Mouse (Mus musculus) mesoderm, embryonic 11.5 days (tissue): ENCODE data around the gene 1700018B08Rik.

Source experiments
- DNase-seq: peaks from one replicate; pipeline ENCODE4 v3.0.0-alpha.2; 2012; ENCODE audit warnings: low read depth, low spot score

Gene 1700018B08Rik

GRCm38 (mm10) chr8:121544276-121544785 is at the start of gene 1700018B08Rik:
1700018B08Rik (minus strand) TSS chr8:121544320.
- DNase-seq = no peak

- no peak for DNase-seq
Observed at GRCm38 (mm10) chr8:121593293-121593692, 49.2 kb upstream of the 1700018B08Rik start.

DNA sequence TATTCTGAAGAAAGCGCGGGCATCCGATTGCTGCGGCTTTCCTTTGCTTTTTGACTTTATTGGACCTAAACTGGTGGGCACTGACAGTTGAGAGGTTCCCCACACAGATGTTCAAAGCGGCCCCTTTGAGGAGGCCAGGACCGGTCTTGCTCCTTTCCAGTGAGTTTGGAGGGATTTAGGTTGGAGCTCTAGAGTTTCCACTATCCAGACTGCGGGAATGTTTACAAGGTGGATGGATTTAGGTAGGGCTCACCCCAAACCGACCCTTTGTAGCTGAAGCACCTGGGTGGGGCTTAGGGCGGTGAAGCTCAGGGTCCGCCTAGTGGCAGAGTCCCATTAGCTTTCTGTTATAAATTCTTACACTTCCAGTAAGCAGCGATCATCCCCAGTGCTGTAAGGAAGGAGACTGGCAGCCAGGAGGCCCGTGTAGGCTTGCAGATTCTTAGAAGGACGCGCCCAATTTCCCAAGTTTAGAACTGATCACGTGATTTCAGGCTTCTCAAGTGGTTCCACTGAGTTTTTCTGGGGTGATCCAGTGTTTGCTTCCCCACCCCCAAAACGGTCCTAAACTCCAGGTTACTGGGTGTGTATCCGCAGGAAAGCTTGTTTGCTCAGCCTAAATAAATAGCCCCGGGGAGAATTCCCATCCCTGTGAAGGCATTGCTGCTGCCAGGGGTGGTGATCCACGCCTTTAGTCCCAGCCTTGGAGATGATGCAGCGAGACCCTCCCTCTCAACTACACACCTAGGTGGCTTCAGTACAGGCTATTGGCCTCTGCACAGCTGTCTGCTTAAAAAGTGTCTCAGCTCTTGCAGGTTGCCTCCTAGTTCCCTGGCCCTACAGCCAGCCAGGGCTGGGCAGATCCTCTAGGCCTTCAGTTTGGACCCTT is 47.3 kb upstream of the 1700018B08Rik start:
- DNase-seq = peak; percentile 63

GRCm38 (mm10) chr8:121590203-121591177 is 46.4 kb upstream of the 1700018B08Rik start, which contains the start of gene Map1lc3b:
Map1lc3b (plus strand) TSS chr8:121590361.
- DNase-seq = peak; percentile 97

GRCm38 (mm10) chr8:121589205-121589726 is 45.1 kb upstream of the 1700018B08Rik start:
- DNase-seq = no peak

DNA sequence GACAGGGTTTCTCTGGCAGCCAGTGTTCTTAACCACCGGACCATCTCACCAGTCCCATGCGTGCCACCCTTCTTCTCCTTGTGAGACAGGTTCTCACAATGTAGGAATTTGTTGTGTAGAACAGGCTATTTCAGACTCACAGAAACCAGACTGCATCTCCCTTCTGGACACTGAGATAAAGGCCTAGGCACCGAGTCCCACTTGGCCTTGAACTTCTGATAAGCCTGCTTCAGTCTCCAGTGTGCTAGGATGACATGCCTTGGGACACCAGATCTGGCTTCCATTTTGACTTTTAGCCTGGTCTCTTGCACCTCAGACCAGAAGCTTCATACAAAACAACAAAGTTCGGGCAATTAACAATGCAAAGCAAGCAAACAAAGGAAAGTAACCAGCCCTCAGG is 44.6 kb upstream of the 1700018B08Rik start:
- DNase-seq = no peak

GRCm38 (mm10) chr8:121585159-121585825 is 41.2 kb upstream of the 1700018B08Rik start:
- DNase-seq = peak; percentile 98

GRCm38 (mm10) chr8:121584730-121585129 is 40.6 kb upstream of the 1700018B08Rik start:
- no peak for DNase-seq

DNA sequence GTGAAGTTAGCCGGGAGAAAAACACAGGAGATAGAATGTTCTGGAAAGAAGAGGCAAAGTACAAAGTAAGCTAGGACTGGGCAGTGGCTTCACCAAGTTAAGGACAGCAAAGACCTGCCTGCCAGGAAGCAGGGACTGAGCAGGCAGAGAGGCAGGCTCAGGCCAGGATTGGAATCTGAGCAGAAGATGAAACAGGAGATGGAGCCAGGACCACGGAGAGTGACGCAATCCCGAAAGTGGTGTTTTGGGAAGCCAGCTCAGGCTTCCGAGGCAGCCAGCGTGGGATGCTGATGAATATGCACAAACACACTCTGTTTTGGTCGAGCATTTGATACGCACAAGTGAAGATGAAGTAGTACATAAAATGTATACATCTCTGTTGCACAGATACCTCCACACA is 39.5 kb upstream of the 1700018B08Rik start:
- DNase-seq = no peak

GRCm38 (mm10) chr8:121580465-121580864 is 36.3 kb upstream of the 1700018B08Rik start:
- DNase-seq = no peak

GRCm38 (mm10) chr8:121578676-121579451 is 34.7 kb upstream of the 1700018B08Rik start, which contains the start of gene Fbxo31:
Fbxo31 (minus strand) TSS chr8:121578806.
- DNase-seq = peak; percentile 95

- DNase-seq = no peak
Observed at GRCm38 (mm10) chr8:121577751-121578675, 33.9 kb upstream of the 1700018B08Rik start.

- no peak for DNase-seq
Observed at GRCm38 (mm10) chr8:121575661-121576060, 31.5 kb upstream of the 1700018B08Rik start.

DNA sequence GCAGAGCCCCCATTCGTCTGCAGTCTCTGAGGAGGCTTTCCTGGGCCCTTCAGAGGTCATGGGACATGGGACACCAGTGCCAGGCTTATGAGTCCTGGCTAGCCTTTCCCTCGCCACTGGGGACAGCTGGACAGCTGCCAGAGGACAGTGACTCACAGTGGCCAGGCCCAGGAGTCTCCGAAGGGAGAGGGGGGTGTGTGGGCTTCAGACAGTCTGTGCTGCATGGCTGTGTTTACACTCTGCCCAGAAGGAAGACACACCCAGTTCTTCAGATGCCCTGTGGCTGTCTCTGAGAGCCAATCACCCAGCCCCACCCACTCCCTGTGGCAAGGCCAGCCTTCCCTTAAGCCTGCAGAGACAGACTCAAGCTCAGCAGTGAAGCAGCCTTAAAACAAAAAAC is 29.2 kb upstream of the 1700018B08Rik start:
- DNase-seq = no peak

- DNase-seq = no peak
Observed at GRCm38 (mm10) chr8:121572121-121572520, 28.0 kb upstream of the 1700018B08Rik start.

DNA sequence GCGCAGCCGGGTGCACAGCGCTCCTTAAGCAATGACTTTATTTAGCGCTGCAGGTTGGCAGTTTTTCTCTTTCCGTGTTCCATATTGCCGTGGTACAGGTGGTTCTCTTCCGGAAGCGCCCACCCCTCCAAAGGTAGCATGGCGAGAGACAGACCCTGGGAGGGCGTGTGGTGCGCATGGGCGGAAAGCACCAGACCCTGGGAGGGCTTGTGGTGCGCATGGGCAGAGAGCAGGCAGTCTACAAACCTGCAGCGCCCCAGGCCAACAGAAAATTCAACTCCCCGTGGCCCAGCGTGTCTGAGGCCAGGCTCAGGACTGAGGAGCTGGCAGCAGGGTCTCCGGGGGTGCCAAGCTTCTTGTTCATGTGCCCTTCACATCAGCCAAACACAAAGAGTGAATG is 26.7 kb upstream of the 1700018B08Rik start:
- DNase-seq = no peak

GRCm38 (mm10) chr8:121570335-121570734 is 26.2 kb upstream of the 1700018B08Rik start:
- DNase-seq = no peak

- DNase-seq = no peak
Observed at GRCm38 (mm10) chr8:121568321-121568720, 24.2 kb upstream of the 1700018B08Rik start.

DNA sequence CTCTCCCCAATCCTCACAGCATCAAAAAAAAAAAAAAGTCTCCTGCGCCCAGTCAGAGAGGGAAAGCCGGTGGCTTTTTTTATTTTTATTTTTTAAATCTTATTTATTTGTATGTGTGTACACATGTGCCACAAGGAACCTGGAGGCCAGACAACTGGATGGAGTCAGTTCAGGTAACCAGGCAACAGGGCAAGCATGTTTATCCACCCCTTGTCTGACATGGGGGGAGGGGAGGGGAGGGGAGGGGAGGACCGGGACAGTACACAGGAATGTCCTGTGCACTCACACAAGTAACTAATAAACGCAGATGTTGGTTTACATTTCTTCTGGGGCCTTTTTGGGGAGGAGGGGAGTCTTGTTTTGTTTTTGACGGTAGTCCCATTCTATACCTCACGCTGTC is 19.6 kb upstream of the 1700018B08Rik start:
- DNase-seq = no peak
